Mouse (Mus musculus) stomach, postnatal 0 days (tissue): ENCODE measurements at regions not wholly inside any gene's neighbourhood (a gene's known extent, or its start where the extent isn't known, plus 50 kb on each side); places are given as distances from the start of the nearest gene placed in this dataset.

Experiments used
- ATAC-seq: fragments of 200-750 bp; cut with Nextera tagmentation; 2 replicates; pipeline ENCODE4 v1.8.0; 2017; ENCODE audit not compliant: low FRiP score, low TSS enrichment
- DNase-seq: peaks from one replicate; pipeline ENCODE4 v3.0.0-alpha.2; 2016; ENCODE audit warnings: low spot score
- H3K27ac ChIP-seq: fragments of 300-500 bp; sonication (generic); replicated peaks from 2 replicates; pipeline ENCODE4 v1.5.1; 2014; ENCODE audit warnings: mild to moderate bottlenecking, control low read depth
- H3K27me3 ChIP-seq: fragments of 300-500 bp; sonication (generic); 2 replicates; pipeline ENCODE4 v1.6.1; 2014; ENCODE audit warnings: low read length; ENCODE audit not compliant: control insufficient read depth, insufficient read depth
- H3K36me3 ChIP-seq: fragments of 300-500 bp; sonication (generic); 2 replicates; pipeline ENCODE4 v1.6.1; 2014; ENCODE audit warnings: low read length, mixed read lengths; ENCODE audit not compliant: control insufficient read depth, insufficient read depth
- H3K4me1 ChIP-seq: fragments of 300-500 bp; sonication (generic); replicated peaks from 2 replicates; pipeline ENCODE4 v1.6.1; 2014; ENCODE audit warnings: antibody characterized with exemption; ENCODE audit not compliant: control insufficient read depth, insufficient read depth
- H3K4me2 ChIP-seq: fragments of 300-500 bp; sonication (generic); replicated peaks from 2 replicates; pipeline ENCODE4 v1.6.1; 2014; ENCODE audit warnings: low read depth, mild to moderate bottlenecking, control low read depth, moderate library complexity
- H3K4me3 ChIP-seq: fragments of 300-500 bp; sonication (generic); 2 replicates; pipeline ENCODE4 v1.5.1; 2014; ENCODE audit warnings: low read depth, low read length, control low read depth
- H3K9ac ChIP-seq: fragments of 300-500 bp; sonication (generic); 2 replicates; pipeline ENCODE4 v1.6.1; 2014; ENCODE audit warnings: mild to moderate bottlenecking, low read length, control low read depth, mixed read lengths
- H3K9me3 ChIP-seq: fragments of 300-500 bp; sonication (generic); 2 replicates; pipeline ENCODE4 v1.6.1; 2016; ENCODE audit warnings: low read length; ENCODE audit not compliant: control insufficient read depth
- CTCF ChIP-seq: IDR thresholded peaks from 2 replicates; pipeline ENCODE4 v1.5.1; 2016; ENCODE audit warnings: antibody characterized with exemption, low read depth, mild to moderate bottlenecking, moderate library complexity
- EP300 ChIP-seq: optimal IDR thresholded peaks from 2 replicates; pipeline ENCODE3; 2016; ENCODE audit warnings: antibody characterized with exemption
- WGBS: fragments of 180-500 bp; shearing (Covaris S2); extraction: QIAGEN DNeasy Blood & Tissue Kit; methylation state at CpG from one replicate; pipeline ENCODE4 v1.1.7; 2014; 5-methylcytosine and 5-hydroxymethylcytosine counted together

GRCm38 (mm10) chr10:43740204-43740865 lies 161.2 kb downstream of the Qrsl1 start:
- Histone ChIP-seq H3K9me3 (no peaks in the 10 kb centered on the region), H3K36me3 (no peaks in the 10 kb centered on the region), H3K27me3 (no peaks in the 10 kb centered on the region), H3K9ac (no peak overlapping the region), H3K27ac (0 out of 2 replicates have a peak overlapping the region, but pooled peaks have one; percentile 18), H3K4me3 (no peak overlapping the region), H3K4me2 (no peak overlapping the region), H3K4me1 (no peaks in the 10 kb centered on the region)
- DNase-seq (peak; percentile 24), ATAC-seq (no peak)
- no peak for TF ChIP-seq CTCF
- TF ChIP-seq EP300: no peak
- WGBS: 27% methylated on average over 13 of the region's 13 CpGs

DNA sequence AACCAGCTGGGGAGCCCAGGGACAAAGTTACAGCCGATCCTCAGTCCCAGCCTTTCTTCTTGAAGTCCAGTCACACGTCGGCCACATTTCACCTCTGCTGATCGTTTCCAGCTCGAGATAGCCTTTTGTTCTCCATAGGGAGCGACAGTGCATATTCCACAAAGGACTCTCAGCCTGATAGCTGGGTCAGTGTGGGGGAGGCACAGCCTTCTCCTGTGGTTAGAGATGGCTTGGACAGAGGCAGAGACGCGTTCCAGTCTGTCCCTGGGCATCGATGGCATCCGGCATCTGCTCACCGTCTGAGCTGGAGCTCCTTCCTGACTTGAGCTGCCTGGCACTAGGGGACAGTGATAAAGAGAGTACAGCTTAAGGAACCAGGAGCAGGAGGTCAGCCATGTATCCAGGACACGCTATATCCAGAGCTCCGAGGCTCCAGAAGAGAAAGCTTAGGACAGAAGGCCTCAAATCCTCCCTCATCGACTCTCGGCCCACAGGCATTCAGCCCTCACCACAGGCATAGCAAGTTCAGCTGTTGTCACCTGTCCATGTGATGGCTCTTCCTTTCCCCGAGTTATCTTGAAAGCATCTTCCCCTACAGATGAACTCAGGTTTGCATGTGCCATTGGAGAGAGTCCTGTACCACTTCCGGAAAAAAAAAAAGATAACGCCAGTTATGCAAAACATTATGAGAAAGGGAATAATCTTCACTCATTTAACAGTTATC lies 160.0 kb downstream of the Qrsl1 start:
- no peaks in the 10 kb centered on the region for H3K27me3 ChIP-seq
- H3K36me3 ChIP-seq: no peaks in the 10 kb centered on the region
- DNase-seq: no peak
- no peak overlapping the region for H3K9ac ChIP-seq
- H3K9me3 ChIP-seq: no peaks in the 10 kb centered on the region
- 0 out of 2 replicates have a peak, but pooled peaks have one; percentile 16 for ATAC-seq
- no peak overlapping the region for H3K4me2 ChIP-seq
- no peak overlapping the region for H3K27ac ChIP-seq
- 62% methylated on average over 18 of the region's 18 CpGs for WGBS
- H3K4me3 ChIP-seq: no peak overlapping the region
- TF ChIP-seq EP300: no peak
- no peak for TF ChIP-seq CTCF
- H3K4me1 ChIP-seq: no peaks in the 10 kb centered on the region

- H3K4me3 ChIP-seq: no peak overlapping the region
- H3K9ac ChIP-seq: no peak overlapping the region
Observed at GRCm38 (mm10) chr10:43742085-43743054, 159.2 kb downstream of the Qrsl1 start.

GRCm38 (mm10) chr10:43743188-43744120 lies 158.1 kb downstream of the Qrsl1 start:
- no peak overlapping the region for H3K4me3 ChIP-seq
- ATAC-seq (no peak), DNase-seq (no peak)
- H3K9ac ChIP-seq: no peak overlapping the region
- no peak overlapping the region for H3K4me2 ChIP-seq
- H3K9me3 ChIP-seq: no peaks in the 10 kb centered on the region
- H3K27ac ChIP-seq: no peak overlapping the region
- H3K4me1 ChIP-seq: no peaks in the 10 kb centered on the region
- no peaks in the 10 kb centered on the region for H3K36me3 ChIP-seq
- no peaks in the 10 kb centered on the region for H3K27me3 ChIP-seq
- WGBS: 95% methylated on average over 7 of the region's 7 CpGs
- no peak for TF ChIP-seq EP300
- no peak for TF ChIP-seq CTCF

More at GRCm38 (mm10) chr10:43742085-43743054, 159.2 kb downstream of the Qrsl1 start:
- Histone ChIP-seq H3K9me3 (no peaks in the 10 kb centered on the region), H3K36me3 (no peaks in the 10 kb centered on the region), H3K4me1 (no peaks in the 10 kb centered on the region), H3K4me2 (no peak overlapping the region), H3K27me3 (no peaks in the 10 kb centered on the region), H3K27ac (no peak overlapping the region)
- DNase-seq (no peak), ATAC-seq (peak; percentile 30; the same call in 1 of the 2 replicates)
- TF ChIP-seq EP300 (no peak), CTCF (no peak)
- WGBS: 23% methylated on average over 15 of the region's 15 CpGs
